ENCODE assay signal across 8 mouse cellular contexts in the genomic region with DNA sequence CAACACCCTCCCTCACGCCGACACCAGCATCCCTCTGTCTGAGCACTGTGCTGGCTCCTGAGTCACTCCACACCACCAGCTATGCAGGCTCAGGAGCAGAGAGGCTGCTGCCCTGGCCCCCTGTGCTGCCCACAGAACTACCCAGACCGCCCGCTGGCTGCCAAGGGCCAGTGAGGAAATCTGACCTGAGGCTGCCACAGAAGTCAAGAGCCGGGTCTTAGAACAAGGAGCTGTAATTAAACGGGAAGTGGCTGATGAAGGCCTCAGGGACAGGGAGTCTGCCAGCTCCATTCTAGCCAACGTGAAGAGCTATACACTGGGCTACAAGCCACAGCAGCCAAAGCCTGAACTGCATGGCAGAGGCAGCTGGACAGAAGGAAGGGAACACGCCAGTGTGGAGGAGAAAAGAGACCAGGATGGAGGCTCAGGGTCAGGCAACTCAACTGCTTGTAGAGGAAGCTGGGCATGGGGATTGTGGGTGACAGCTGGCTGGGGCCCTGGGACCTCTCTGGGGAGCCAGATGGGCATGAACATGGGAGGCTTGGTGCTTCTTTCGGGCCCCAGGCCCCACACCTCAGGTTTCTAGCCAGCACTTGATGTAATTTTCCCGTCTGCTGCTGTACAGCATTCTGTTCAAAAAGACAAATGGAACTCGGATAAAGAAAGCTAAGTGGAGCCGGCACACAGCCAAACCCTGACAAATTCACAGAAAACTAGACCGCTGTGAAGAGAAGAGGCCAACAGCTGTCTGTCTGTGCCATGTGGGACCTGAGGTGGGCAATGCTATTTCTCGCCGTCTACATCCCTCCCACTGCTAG. TPM values are rescaled to one million over a fixed set of nuclear protein-coding genes. Genes with fewer than 3 reads are reported as not detected.
A peak's percentile ranks its signal among the peaks of the same experiment; 100 is the strongest.
DNase-seq lines count a peak whose midpoint lies in the region; ATAC-seq and TF ChIP-seq lines count a peak whose summit lies in the region.

No protein-coding gene starts in this region.

- in situ Hi-C loops in Patski (cut with MboI; ENCODE audit: low pct_unique_long_range_greater_than_20kb), result loop anchor here (25.0 kb wide), 2 partner anchors 670 to 1595 kb away; a partner anchor contains a TSS

- no peak overlapping the region for H3K9ac ChIP-seq in heart, embryonic 11.5 days (ENCODE audit: low read depth, low read length)
- peak overlapping the region; percentile 34; the same call in 1 of the 2 replicates for H3K9ac ChIP-seq in heart, embryonic 14.5 days (ENCODE audit: low read length)
- H3K9ac ChIP-seq in liver, embryonic 13.5 days, result no peak overlapping the region

- TF ChIP-seq CTCF in Patski (IDR thresholded peaks at IDR 0.05), result no peak

- ATAC-seq in heart, embryonic 11.5 days (replicated peaks; ENCODE audit: insufficient number of reproducible peaks, low FRiP score, low TSS enrichment), result no peak
- peak; percentile 48 for ATAC-seq in Patski
- no peak for ATAC-seq in heart, embryonic 14.5 days (ENCODE audit: insufficient number of reproducible peaks, insufficient read depth, low FRiP score, low read depth)
- no peak for ATAC-seq in liver, embryonic 13.5 days (ENCODE audit: low read depth)

- no peaks in the 10 kb centered on the region for H3K27me3 ChIP-seq in heart, embryonic 11.5 days (ENCODE audit: control insufficient read depth, insufficient read depth, low read length)
- no peaks in the 10 kb centered on the region for H3K27me3 ChIP-seq in Patski
- H3K27me3 ChIP-seq in heart, embryonic 14.5 days (ENCODE audit: control insufficient read depth, insufficient read depth, low read length), result no peaks in the 10 kb centered on the region
- no peaks in the 10 kb centered on the region for H3K27me3 ChIP-seq in liver, embryonic 13.5 days

- POLR2A ChIA-PET in Patski (lab: Charles Lee), result interaction anchor here (0.6 to 1.6 kb wide), 5 partner anchors 9 to 78 kb away, joined by 3 to 4 read pairs (median 3); no protein-coding TSS in a partner anchor

- intact Hi-C loops in heart, postnatal 25 days (cut with DNase I), result no loop called here

- peak overlapping the region; percentile 50 for H3K27ac ChIP-seq in heart, embryonic 11.5 days (ENCODE audit: low read depth, low read length)
- peak overlapping the region; percentile 6 to 62; a peak in 1 of 4 replicates for H3K27ac ChIP-seq in heart, embryonic 14.5 days (replicated peaks in 1 of 2; ENCODE audit: control insufficient read depth in 1 of 2, insufficient read depth in 1 of 2, low read depth in 2 of 2, low read length in 2 of 2)
- peak overlapping the region; percentile 54 for H3K27ac ChIP-seq in liver, embryonic 13.5 days

- 68% methylated on average over 15 of the region's 15 CpGs for WGBS in heart, embryonic 11.5 days (ENCODE audit: insufficient replicate concordance)
- WGBS in heart, embryonic 14.5 days, result 57% methylated on average over 15 of the region's 15 CpGs
- 69% methylated on average over 15 of the region's 15 CpGs for WGBS in liver, embryonic 13.5 days (ENCODE audit: insufficient replicate concordance)

- H3K4me2 ChIP-seq in heart, embryonic 11.5 days, result no peak overlapping the region
- no peak overlapping the region for H3K4me2 ChIP-seq in heart, embryonic 14.5 days (ENCODE audit: low read length)
- no peak overlapping the region for H3K4me2 ChIP-seq in liver, embryonic 13.5 days

- H3K4me1 ChIP-seq in heart, embryonic 11.5 days (ENCODE audit: control insufficient read depth, insufficient read depth, low read length), result peaks cover 49% of the 10 kb centered on the region
- peaks cover 32 to 57% of the 10 kb centered on the region in 2 experiments for H3K4me1 ChIP-seq in heart, embryonic 14.5 days (ENCODE audit: control insufficient read depth in 2 of 2, insufficient read depth in 2 of 2, low read length in 2 of 2)
- peaks cover 64% of the 10 kb centered on the region for H3K4me1 ChIP-seq in liver, embryonic 13.5 days (replicated peaks)

- peaks cover 9% of the 10 kb centered on the region; the same call in 1 of the 2 replicates for H3K36me3 ChIP-seq in heart, embryonic 11.5 days (ENCODE audit: control insufficient read depth, insufficient read depth, low read length)
- peaks cover 34% of the 10 kb centered on the region for H3K36me3 ChIP-seq in heart, embryonic 14.5 days (ENCODE audit: control insufficient read depth, insufficient read depth, low read length)
- peaks cover 36% of the 10 kb centered on the region for H3K36me3 ChIP-seq in liver, embryonic 13.5 days

- CTCF ChIA-PET in Patski (lab: Charles Lee), result interaction anchor here (0.8 to 2.6 kb wide), 5 partner anchors 10 to 27 kb away, joined by 3 to 15 read pairs (median 4); no protein-coding TSS in a partner anchor

- H3K9me3 ChIP-seq in heart, embryonic 11.5 days (replicated peaks; ENCODE audit: control insufficient read depth, low read length), result no peaks in the 10 kb centered on the region
- H3K9me3 ChIP-seq in heart, embryonic 14.5 days (ENCODE audit: control insufficient read depth, low read length), result no peaks in the 10 kb centered on the region
- H3K9me3 ChIP-seq in liver, embryonic 13.5 days (replicated peaks), result no peaks in the 10 kb centered on the region

- no peak for DNase-seq in heart, postnatal 25 days (ENCODE audit: low spot score)
- no peak for DNase-seq in Patski (ENCODE audit: low read depth, low spot score)
- no peak for DNase-seq in liver, embryonic 13.5 days
- DNase-seq in retina, postnatal 1 day, result no peak
- no peak for DNase-seq in adrenal gland, postnatal 14 days
- no peak for DNase-seq in yolk sac, embryonic 10.5 days (ENCODE audit: low spot score)

- no peak overlapping the region for H3K4me3 ChIP-seq in heart, embryonic 11.5 days (ENCODE audit: low read depth, low read length)
- H3K4me3 ChIP-seq in heart, embryonic 14.5 days (ENCODE audit: control insufficient read depth in 1 of 2, insufficient read depth in 1 of 2, low read depth in 1 of 2, low read length in 2 of 2), result no peak overlapping the region
- no peak overlapping the region for H3K4me3 ChIP-seq in liver, embryonic 13.5 days (replicated peaks)

RNA-seq across cellular contexts. Expression of a gene that starts 25.8 kb away (rescaled TPM):
- 113 and 140 TPM in 2 replicates for polyA plus RNA-seq in heart, embryonic 11.5 days (2014; fragmentation: Nextera tagmentation; extraction: Ambion mirVana)
- total RNA-seq in heart, postnatal 25 days (2021), result 10 to 100 TPM; 34.5 to 35.2 TPM
- 160 TPM for polyA plus RNA-seq in Patski (2021)
- polyA plus RNA-seq in heart, embryonic 14.5 days (2014; fragmentation: Nextera tagmentation; extraction: Ambion mirVana), result 84.9 and 88.2 TPM in 2 replicates
- 48.0 and 60.3 TPM in 2 replicates for polyA plus RNA-seq in liver, embryonic 13.5 days (2015; fragmentation: Nextera tagmentation; extraction: Ambion mirVana)
- total RNA-seq in adrenal gland, postnatal 14 days (2021), result 52.9 and 58.0 TPM in 2 replicates

RNA-seq across cellular contexts. Expression of a gene that starts 50.3 kb away (rescaled TPM):
- 0.97 and 1.5 TPM in 2 replicates for polyA plus RNA-seq in heart, embryonic 11.5 days (2014; fragmentation: Nextera tagmentation; extraction: Ambion mirVana)
- total RNA-seq in heart, postnatal 25 days (2021), result 1 to 10 TPM; 2.4 to 3.6 TPM
- 0.04 TPM for polyA plus RNA-seq in Patski (2021)
- polyA plus RNA-seq in heart, embryonic 14.5 days (2014; fragmentation: Nextera tagmentation; extraction: Ambion mirVana), result 2.3 and 3.1 TPM in 2 replicates
- polyA plus RNA-seq in liver, embryonic 13.5 days (2015; fragmentation: Nextera tagmentation; extraction: Ambion mirVana), result 10.1 and 11.6 TPM in 2 replicates
- 4.1 and 16.3 TPM in 2 replicates for total RNA-seq in adrenal gland, postnatal 14 days (2021)
